Mouse (Mus musculus) lung, embryonic 16.5 days (tissue): ENCODE data around the gene Fam160a2. TPM values are rescaled to one million over a fixed set of nuclear protein-coding genes. Genes with fewer than 3 reads are reported as not detected.
"Not testable (repeated sequence)": the region's sequence is repeated elsewhere in the genome, so short reads cannot be mapped to it uniquely, and the experiment has no call there.

ENCODE experiments used
- ATAC-seq: fragments of 200-750 bp; cut with Nextera tagmentation; 2 replicates; pipeline ENCODE4 v1.8.0; 2017; ENCODE audit warnings: low read depth, mild to moderate bottlenecking, moderate library complexity
- H3K27ac ChIP-seq: fragments of 300-500 bp; sonication (generic); 2 replicates; pipeline ENCODE4 v1.5.1; 2014; ENCODE audit warnings: mild to moderate bottlenecking, control low read depth, low read length
- H3K27me3 ChIP-seq: fragments of 300-500 bp; sonication (generic); 2 replicates; pipeline ENCODE4 v1.6.1; 2014; ENCODE audit warnings: low read depth, low read length, mixed read lengths; ENCODE audit not compliant: control insufficient read depth, insufficient read depth
- H3K36me3 ChIP-seq: fragments of 300-500 bp; sonication (generic); 2 replicates; pipeline ENCODE4 v1.6.1; 2014; ENCODE audit warnings: low read length; ENCODE audit not compliant: control insufficient read depth, insufficient read depth
- H3K4me1 ChIP-seq: fragments of 300-500 bp; sonication (generic); replicated peaks from 2 replicates; pipeline ENCODE4 v1.6.1; 2014; ENCODE audit warnings: low read length, mixed read lengths; ENCODE audit not compliant: control insufficient read depth, insufficient read depth
- H3K4me2 ChIP-seq: fragments of 300-500 bp; sonication (generic); 2 replicates; pipeline ENCODE4 v1.6.1; 2014; ENCODE audit warnings: low read depth, low read length, control low read depth
- H3K4me3 ChIP-seq: fragments of 300-500 bp; sonication (generic); 2 replicates; pipeline ENCODE4 v1.5.1; 2014; ENCODE audit warnings: mild to moderate bottlenecking, low read length, control low read depth
- H3K9ac ChIP-seq: fragments of 300-500 bp; sonication (generic); 2 replicates; pipeline ENCODE4 v1.6.1; 2014; ENCODE audit warnings: low read length, control low read depth
- H3K9me3 ChIP-seq: fragments of 300-500 bp; sonication (generic); 2 replicates; pipeline ENCODE4 v1.6.1; 2016; ENCODE audit warnings: low read length; ENCODE audit not compliant: control insufficient read depth
- WGBS: fragments of 180-500 bp; shearing (Covaris S2); extraction: QIAGEN DNeasy Blood & Tissue Kit; methylation state at CpG from one replicate; pipeline ENCODE4 v1.1.7; 2014; 5-methylcytosine and 5-hydroxymethylcytosine counted together
- polyA plus RNA-seq: library from polyadenylated mRNA; unstranded; fragments of >200 nt; fragmentation: Nextera tagmentation; extraction: Ambion mirVana; gene quantifications from 2 replicates; pipeline ENCODE4 v1.2.1, GENCODE M21; 2015

Fam160a2 gene
- polyA plus RNA-seq, 1 experiment from 2014 or later, result 39.3 TPM

GRCm38 (mm10) chr7:105372912-105373311, 26.9 kb downstream of the Fam160a2 start:
- Histone ChIP-seq H3K27ac (no peak overlapping the region), H3K4me1 (no peaks in the 10 kb centered on the region), H3K4me2 (no peak overlapping the region), H3K9ac (no peak overlapping the region), H3K4me3 (no peak overlapping the region), H3K27me3 (no peaks in the 10 kb centered on the region), H3K36me3 (peaks cover 8% of the 10 kb centered on the region), H3K9me3 (no peaks in the 10 kb centered on the region)
- 90% methylated on average over 1 of the region's 1 CpGs for WGBS
- ATAC-seq, result no peak

GRCm38 (mm10) chr7:105368521-105368920, 31.3 kb downstream of the Fam160a2 start:
- no peak overlapping the region for H3K27ac ChIP-seq
- H3K9ac ChIP-seq, result no peak overlapping the region
- H3K27me3 ChIP-seq, result no peaks in the 10 kb centered on the region
- no peak for ATAC-seq
- H3K4me1 ChIP-seq, result no peaks in the 10 kb centered on the region
- H3K36me3 ChIP-seq, result no peaks in the 10 kb centered on the region
- no peaks in the 10 kb centered on the region for H3K9me3 ChIP-seq
- 90% methylated on average over 4 of the region's 4 CpGs for WGBS
- no peak overlapping the region for H3K4me2 ChIP-seq
- H3K4me3 ChIP-seq, result no peak overlapping the region

GRCm38 (mm10) chr7:105367930-105368329, 31.9 kb downstream of the Fam160a2 start, which contains the start of gene Olfr692:
Gene Olfr692 (plus strand): TSS chr7:105368230.
- WGBS, result 84% methylated on average over 1 of the region's 1 CpGs
- H3K4me1 ChIP-seq, result no peaks in the 10 kb centered on the region
- ATAC-seq, result no peak
- H3K4me3 ChIP-seq, result no peak within 1 kb of the TSS
- no peak within 1 kb of the TSS for H3K4me2 ChIP-seq
- no peaks in the 10 kb centered on the region for H3K27me3 ChIP-seq
- no peaks in the 10 kb centered on the region for H3K9me3 ChIP-seq
- H3K27ac ChIP-seq, result no peak within 1 kb of the TSS
- no peaks in the 10 kb centered on the region for H3K36me3 ChIP-seq
- no peak within 1 kb of the TSS for H3K9ac ChIP-seq

GRCm38 (mm10) chr7:105367268-105367667, 32.6 kb downstream of the Fam160a2 start:
- 80% methylated on average over 5 of the region's 5 CpGs for WGBS
- no peak for ATAC-seq
- H3K9me3 ChIP-seq, result no peaks in the 10 kb centered on the region
- no peak overlapping the region for H3K4me2 ChIP-seq
- H3K27ac ChIP-seq, result no peak overlapping the region
- H3K36me3 ChIP-seq, result no peaks in the 10 kb centered on the region
- H3K27me3 ChIP-seq, result no peaks in the 10 kb centered on the region
- H3K4me1 ChIP-seq, result no peaks in the 10 kb centered on the region
- H3K4me3 ChIP-seq, result no peak overlapping the region
- H3K9ac ChIP-seq, result no peak overlapping the region

- H3K4me1 ChIP-seq, result no peaks in the 10 kb centered on the region
- H3K9me3 ChIP-seq, result no peaks in the 10 kb centered on the region
- H3K36me3 ChIP-seq, result no peaks in the 10 kb centered on the region
- no peak overlapping the region for H3K27ac ChIP-seq
- H3K4me2 ChIP-seq, result no peak overlapping the region
- H3K4me3 ChIP-seq, result no peak overlapping the region
- ATAC-seq, result no peak
- no peaks in the 10 kb centered on the region for H3K27me3 ChIP-seq
- WGBS, result 72% methylated on average over 2 of the region's 2 CpGs
- H3K9ac ChIP-seq, result no peak overlapping the region
Measured at GRCm38 (mm10) chr7:105361713-105362112, 38.1 kb downstream of the Fam160a2 start.

- H3K36me3 ChIP-seq, H3K4me1 ChIP-seq, H3K4me3 ChIP-seq, H3K9me3 ChIP-seq, H3K27me3 ChIP-seq, H3K9ac ChIP-seq, ATAC-seq, H3K27ac ChIP-seq, H3K4me2 ChIP-seq: not testable (repeated sequence)
- 94% methylated on average over 1 of the region's 2 CpGs for WGBS
Measured at GRCm38 (mm10) chr7:105356487-105356886, 43.4 kb downstream of the Fam160a2 start.

- not testable (repeated sequence) for H3K9ac ChIP-seq, H3K4me3 ChIP-seq
Measured at GRCm38 (mm10) chr7:105356064-105356463, 43.8 kb downstream of the Fam160a2 start.

GRCm38 (mm10) chr7:105342752-105343151, 57.1 kb downstream of the Fam160a2 start:
- H3K36me3 ChIP-seq, result no peaks in the 10 kb centered on the region
- no peaks in the 10 kb centered on the region for H3K4me1 ChIP-seq
- H3K9me3 ChIP-seq, result no peaks in the 10 kb centered on the region
- WGBS, result 70% methylated on average over 2 of the region's 2 CpGs
- no peaks in the 10 kb centered on the region for H3K27me3 ChIP-seq
- H3K9ac ChIP-seq, result no peak overlapping the region
- no peak overlapping the region for H3K4me3 ChIP-seq
- ATAC-seq, result no peak
- H3K4me2 ChIP-seq, result no peak overlapping the region
- no peak overlapping the region for H3K27ac ChIP-seq

More at GRCm38 (mm10) chr7:105356064-105356463, 43.8 kb downstream of the Fam160a2 start:
- not testable (repeated sequence) for ATAC-seq, H3K27me3 ChIP-seq, H3K36me3 ChIP-seq, H3K9me3 ChIP-seq, H3K27ac ChIP-seq, H3K4me2 ChIP-seq, H3K4me1 ChIP-seq
- no CpG with 5 or more reads among the region's 5 CpGs for WGBS

- no peaks in the 10 kb centered on the region for H3K4me1 ChIP-seq
- H3K9ac ChIP-seq, result no peak within 1 kb of the TSS
- H3K9me3 ChIP-seq, result no peaks in the 10 kb centered on the region
- no peak within 1 kb of the TSS for H3K4me2 ChIP-seq
- no peaks in the 10 kb centered on the region for H3K36me3 ChIP-seq
- H3K27me3 ChIP-seq, result no peaks in the 10 kb centered on the region
- H3K27ac ChIP-seq, result no peak within 1 kb of the TSS
- no peak within 1 kb of the TSS for H3K4me3 ChIP-seq
- WGBS, result 37% methylated on average over 1 of the region's 1 CpGs
- no peak for ATAC-seq
Measured at GRCm38 (mm10) chr7:105342170-105342569, 57.7 kb downstream of the Fam160a2 start, which contains the start of gene Olfr691. Gene Olfr691 (minus strand): TSS chr7:105342270.

GRCm38 (mm10) chr7:105334004-105334403, 65.8 kb downstream of the Fam160a2 start, which contains the start of gene Olfr690:
Gene Olfr690 (minus strand): TSS chr7:105334104.
- ATAC-seq, result no peak

More at GRCm38 (mm10) chr7:105334004-105334403, 65.8 kb downstream of the Fam160a2 start, which contains the start of gene Olfr690:
- Histone ChIP-seq H3K9ac (no peak within 1 kb of the TSS), H3K4me2 (no peak within 1 kb of the TSS), H3K4me1 (no peaks in the 10 kb centered on the region), H3K36me3 (no peaks in the 10 kb centered on the region), H3K4me3 (no peak within 1 kb of the TSS), H3K27me3 (no peaks in the 10 kb centered on the region), H3K9me3 (no peaks in the 10 kb centered on the region), H3K27ac (no peak within 1 kb of the TSS)
- WGBS, result 85% methylated on average over 1 of the region's 1 CpGs
